Mouse (Mus musculus) kidney, postnatal 14 days (tissue): Measurements from ENCODE around the gene Igsf23.
"Not testable (repeated sequence)": the region's sequence is repeated elsewhere in the genome, so short reads cannot be mapped to it uniquely, and the experiment has no call there.

Experiments used
- DNase-seq: peaks from one replicate; pipeline ENCODE4 v3.0.0; 2022; ENCODE audit warnings: mixed read lengths

Igsf23 gene

DNA sequence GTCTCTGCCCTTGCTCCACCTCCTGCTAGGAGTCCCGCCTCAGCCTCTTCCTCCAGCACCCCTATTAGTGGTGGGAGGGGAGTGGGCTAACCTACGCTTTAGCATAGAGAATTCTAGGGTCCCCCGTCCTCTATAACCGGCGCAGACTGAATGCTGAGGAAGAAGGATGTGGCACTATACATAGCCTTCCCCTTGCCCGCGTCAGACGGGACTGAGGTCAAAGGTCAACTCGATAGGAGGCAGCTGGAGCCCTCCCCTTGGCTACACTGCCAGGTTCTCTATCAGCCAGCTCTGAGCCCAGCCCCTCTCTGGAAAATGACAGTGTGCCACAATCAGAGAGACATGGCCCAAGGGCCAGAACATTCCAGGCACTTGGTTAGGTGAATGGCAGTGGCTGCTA is at the start of gene Igsf23:
Igsf23 (minus strand) TSS at position 168 of the 400 bp plus-strand sequence.
- DNase-seq, result no peak

DNA sequence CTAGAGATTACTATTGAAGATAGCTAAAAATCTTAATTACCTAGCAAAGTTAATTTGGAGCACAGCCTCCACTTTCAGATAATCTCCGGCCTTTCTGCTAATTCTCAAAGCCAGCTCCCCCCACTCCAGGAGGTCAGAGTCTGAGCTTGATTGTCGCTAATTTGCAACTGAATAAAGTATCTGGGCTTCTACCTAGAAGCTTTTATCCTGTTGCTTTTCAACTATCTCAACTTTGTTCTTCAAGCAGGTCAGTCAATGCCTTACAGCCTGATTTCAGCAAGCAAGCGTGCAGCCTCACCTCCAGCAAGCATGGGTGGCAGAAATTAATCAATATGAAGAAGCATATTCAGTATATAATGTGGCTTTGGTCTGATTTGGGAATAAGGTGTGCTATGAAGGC is 46.2 kb upstream of the Igsf23 start:
- not testable (repeated sequence) for DNase-seq

GRCm38 (mm10) chr7:19991165-19991564 is 40.6 kb upstream of the Igsf23 start, which contains the start of gene Nlrp9b:
Gene Nlrp9b (plus strand): TSS chr7:19991465.
- not testable (repeated sequence) for DNase-seq

DNA sequence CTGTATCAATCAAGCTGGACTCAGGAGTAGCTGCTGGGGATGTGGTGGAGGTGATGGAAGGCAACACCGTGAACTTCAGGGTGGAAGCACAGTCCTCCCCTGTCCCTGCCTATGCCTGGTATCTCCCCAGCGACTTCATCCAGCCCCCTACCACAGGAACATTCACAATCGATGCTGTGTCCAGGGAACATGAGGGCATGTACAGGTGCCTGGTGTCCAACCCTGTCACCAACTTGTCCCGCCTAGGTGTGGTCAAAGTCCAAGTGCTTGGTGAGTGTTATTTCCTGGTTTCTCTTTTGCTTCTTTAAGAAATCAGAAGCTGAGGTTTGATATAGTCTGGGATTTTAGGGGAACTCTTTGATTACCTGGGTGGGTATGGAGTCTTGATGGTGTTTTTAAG is 21.0 kb upstream of the Igsf23 start:
- no peak for DNase-seq

GRCm38 (mm10) chr7:19970196-19970595 is 19.6 kb upstream of the Igsf23 start:
- DNase-seq, result no peak

- no peak for DNase-seq
Observed at GRCm38 (mm10) chr7:19969541-19970090, 19.1 kb upstream of the Igsf23 start.

- DNase-seq, result no peak
Observed at GRCm38 (mm10) chr7:19969106-19969505, 18.6 kb upstream of the Igsf23 start.

- no peak for DNase-seq
Observed at GRCm38 (mm10) chr7:19964985-19965579, 14.5 kb upstream of the Igsf23 start, which contains the start of gene Ceacam20. Gene Ceacam20 (plus strand): TSS chr7:19965412.

DNA sequence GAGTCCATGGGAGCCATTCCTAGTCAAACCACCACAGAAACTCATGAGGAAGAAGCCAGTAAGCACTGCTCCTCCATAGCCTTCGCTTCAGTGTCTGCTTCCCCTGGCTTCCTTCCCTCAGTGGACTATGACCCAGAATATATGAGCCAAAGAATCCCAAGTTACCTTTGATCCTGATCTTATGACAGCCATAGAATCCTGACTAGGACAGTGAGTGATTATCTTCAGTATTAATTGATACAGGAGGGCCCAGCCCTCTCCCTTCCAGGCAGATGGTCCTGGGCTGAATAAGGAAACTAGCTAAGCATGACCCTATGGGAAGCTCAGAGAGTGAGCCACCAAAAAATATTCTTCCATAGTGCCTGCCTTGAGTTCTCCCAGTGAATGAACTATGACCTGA is 11.9 kb upstream of the Igsf23 start:
- no peak for DNase-seq

DNA sequence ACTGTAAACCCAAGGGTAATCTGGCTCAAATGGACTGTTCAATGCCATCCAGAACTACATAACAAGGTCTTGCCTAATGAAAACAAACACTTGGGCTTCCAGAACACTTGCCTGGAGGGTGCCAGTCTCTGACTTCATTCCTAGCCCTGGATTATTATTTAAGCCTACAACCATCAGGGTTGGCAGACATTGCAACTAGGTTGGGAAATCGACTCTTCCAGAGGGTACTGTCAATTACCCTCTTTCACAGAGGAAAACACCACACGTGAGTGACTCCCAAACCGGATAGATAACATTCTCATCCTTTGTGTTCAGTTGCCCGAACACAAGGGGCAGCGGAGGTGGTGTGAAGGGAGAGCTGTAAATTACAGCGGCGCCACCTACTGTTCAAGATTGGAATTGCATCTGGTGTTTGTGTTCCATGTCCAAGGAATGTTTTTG is 5.8 kb upstream of the Igsf23 start:
- DNase-seq, result peak; percentile 92

GRCm38 (mm10) chr7:19955861-19956260 is 5.3 kb upstream of the Igsf23 start:
- DNase-seq, result no peak

- DNase-seq, result no peak
Observed at GRCm38 (mm10) chr7:19953054-19953453, 2.5 kb upstream of the Igsf23 start.

DNA sequence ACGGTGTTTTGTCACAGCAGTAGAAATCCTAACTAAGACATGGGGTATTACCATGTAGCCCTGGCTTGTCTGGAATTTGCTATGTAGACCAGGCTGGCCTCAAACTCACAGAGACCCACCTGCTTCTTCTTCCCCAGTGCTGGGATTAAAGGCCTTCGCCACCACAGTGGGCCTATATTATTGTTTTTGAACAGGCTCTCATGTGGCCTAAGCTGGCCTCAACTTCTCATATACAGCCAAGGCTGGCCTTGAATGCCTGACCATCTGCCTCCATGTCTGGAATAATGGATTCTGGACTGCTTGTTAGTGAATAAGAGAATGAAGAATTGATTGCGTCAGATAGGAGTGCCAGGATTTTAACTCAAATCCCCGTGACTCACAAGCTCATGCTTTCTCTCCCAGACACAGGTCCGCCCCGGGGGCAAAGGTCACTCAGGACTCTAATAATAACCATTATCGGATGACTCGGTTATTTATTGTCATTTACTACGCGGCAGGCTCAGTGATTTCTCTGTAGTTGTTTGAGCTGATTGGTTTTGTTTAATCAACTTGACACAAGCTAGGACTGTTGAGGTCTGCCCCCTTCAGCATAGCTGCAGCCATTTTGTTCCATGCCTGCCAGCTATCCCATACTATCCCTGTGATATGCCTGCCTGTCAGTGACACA is 1.9 kb upstream of the Igsf23 start:
- no peak for DNase-seq

DNA sequence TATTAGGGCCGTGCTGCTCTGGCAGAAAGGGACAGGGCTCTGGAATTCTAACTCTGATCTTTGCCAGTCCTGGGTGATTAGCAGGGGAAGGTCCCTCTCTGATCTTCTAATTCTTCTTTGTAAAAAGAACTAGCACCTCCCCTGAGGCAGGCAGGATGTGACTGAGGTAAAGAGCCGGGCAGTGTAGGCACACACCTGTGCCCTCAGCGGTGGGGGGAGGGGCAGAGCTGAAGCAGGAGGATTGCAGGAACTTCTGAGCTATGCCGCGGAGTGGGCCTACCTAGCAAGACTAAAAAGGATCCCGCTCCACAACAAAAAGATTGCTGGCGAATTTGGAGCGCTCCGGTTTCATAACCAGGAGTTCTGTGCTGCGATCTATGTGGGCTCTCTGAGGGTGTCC is 560 bp downstream of the Igsf23 start:
- DNase-seq, result no peak

DNA sequence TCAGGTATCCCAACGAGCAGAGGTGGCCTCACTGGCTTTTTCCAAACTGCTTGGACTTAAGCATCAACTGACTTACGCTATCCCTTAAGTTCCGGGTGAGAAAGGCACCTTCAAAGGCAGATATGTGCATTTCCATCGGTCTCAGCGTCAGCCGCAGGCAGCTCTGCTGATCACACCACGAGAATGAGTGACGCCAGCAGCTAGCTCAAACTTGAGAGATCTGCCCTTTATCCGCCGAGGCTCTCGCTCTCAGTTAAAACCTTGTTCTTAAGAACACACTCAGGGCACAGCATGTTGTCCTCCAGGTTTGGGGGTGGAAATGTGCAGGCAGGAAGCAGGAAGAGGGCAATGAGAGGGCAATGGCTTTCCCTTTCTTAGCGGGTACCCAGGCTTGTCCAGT is 1.6 kb downstream of the Igsf23 start:
- no peak for DNase-seq

DNA sequence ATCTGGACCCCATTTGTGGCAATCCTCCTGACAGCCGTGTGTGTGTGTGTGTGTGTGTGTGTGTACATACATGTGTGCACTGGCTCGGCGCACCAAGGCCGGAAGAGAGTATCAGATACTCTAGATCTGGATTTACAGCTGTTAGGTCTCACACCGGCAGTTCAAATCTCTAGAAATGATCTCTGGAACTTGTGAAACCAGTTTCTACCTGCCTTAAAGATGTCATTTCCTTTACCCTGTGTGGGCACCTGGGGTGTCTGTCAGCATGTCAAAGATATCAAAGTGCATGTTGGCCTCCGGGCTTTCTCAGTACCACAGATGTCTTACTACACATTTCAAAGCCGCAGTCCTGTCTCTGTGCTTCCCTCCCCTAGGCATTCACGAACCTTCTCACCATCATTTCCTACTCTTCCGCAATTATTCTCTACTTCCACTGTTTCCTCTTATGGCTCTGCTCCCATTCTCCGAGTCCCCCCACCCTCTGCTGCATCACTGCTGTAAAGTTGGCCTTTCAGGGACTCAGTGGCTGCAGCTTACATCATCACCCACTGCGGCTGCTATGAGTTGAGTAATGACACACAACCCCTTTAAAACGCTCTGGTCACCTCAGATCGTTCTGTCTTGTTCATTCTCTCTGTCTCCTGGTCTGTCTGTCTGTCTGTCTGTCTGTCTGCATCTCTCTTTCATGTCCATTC is 4.6 kb downstream of the Igsf23 start:
- no peak for DNase-seq

DNA sequence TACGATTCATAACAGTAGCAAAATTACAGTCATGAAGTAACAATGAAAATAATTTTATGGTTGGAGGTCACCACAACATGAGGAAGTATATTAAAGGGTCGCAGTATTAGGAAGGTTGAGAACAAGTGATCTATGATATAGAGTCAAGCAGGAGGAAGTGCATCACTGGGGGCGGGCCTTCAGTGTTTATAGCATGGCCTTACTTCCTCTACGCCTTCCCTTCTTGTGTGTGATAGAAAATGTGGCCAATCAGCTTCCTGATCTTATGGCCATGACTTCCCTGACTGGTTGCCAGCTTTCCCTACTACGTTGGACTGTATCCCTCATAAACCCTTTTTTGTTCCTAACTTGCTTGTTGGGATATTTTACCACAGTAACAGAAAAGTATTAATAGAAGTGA is 5.4 kb downstream of the Igsf23 start:
- no peak for DNase-seq

- no peak for DNase-seq
Observed at GRCm38 (mm10) chr7:19944709-19945108, 5.8 kb downstream of the Igsf23 start.

DNA sequence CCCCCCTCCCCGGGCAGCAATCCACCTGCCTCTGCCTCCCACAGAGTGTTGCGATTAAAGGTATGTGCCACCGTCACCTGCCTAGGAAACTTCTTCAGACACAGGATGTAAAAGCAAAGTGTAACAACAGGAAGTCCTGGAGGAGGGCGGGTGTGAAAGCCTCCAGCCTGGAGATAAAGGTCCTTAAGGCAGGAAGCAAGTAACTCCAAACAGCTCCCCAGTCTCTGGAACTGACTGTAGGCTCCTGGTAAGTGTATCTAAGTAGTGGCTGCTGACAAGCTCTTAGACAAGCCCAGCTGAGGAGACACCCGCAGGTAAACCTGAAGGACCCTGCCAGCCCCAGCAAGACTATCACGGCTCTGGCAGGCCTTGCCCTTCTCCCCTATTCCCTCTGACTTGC is 10.3 kb downstream of the Igsf23 start:
- DNase-seq, result peak; percentile 27

GRCm38 (mm10) chr7:19939555-19940235 is 10.9 kb downstream of the Igsf23 start:
- DNase-seq, result peak; percentile 86

DNA sequence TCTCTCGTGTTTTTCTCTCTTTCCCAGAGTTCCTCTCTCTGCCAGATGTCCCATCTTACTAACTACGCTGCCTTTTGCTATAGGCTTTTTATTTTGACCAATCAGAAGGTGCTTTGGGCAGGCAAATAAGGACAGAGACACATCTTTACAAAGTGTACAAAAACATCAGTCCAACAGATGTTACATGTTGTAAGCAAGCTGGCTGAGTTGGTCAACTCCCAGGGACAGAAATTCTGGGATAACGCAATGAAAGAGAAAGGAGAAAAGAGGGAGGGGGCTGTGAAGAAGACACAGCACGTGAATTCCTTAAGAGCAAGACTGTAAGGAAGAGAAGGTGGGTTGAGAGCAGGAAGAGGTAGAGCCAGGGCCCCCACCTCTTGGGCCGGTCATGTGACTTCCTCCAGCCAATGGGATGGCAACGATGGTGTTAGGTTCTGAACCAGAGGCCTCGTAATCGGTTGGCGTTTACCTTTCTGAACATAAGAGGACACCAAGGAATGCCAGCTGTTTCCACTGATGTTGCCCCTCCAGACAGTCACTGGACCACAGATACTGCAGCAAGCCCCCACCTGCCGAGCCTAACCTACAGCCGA is 13.2 kb downstream of the Igsf23 start:
- DNase-seq, result no peak

DNA sequence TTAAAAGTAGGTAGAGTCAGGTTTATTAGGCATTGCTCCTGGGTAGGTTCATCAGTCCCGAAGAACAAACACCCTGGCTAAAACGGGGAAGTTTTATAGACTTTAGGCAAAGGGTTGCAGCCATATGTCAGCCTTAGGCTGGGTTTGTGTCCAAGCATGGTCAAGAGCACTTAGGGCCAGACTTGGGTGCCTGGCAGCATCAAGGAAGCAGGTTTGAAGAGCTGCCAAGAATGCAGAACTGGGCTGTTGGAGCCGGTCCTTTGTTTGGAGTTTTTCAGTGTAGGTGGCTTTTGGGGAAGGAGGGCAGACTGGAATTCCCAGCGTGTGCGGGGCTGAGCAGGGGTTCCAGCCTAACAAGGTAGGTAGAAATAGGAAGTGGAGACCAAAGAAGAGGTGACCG is 14.6 kb downstream of the Igsf23 start:
- peak; percentile 54 for DNase-seq
